Mouse (Mus musculus) embryonic facial prominence, embryonic 10.5 days (tissue): ENCODE data around the gene Sult5a1. TPM values are rescaled to one million over a fixed set of nuclear protein-coding genes. Genes with fewer than 3 reads are reported as not detected.
"Not testable (repeated sequence)": the region's sequence is repeated elsewhere in the genome, so short reads cannot be mapped to it uniquely, and the experiment has no call there.

Experiments
- DNase-seq: peaks from one replicate; pipeline ENCODE4 v3.0.0-alpha.2; 2017; ENCODE audit warnings: low spot score
- H3K27ac ChIP-seq: fragments of 300-500 bp; sonication (generic); replicated peaks from 2 replicates; pipeline ENCODE4 v1.5.1; 2016; ENCODE audit warnings: mild to moderate bottlenecking
- H3K27me3 ChIP-seq: fragments of 300-500 bp; sonication (generic); replicated peaks from 2 replicates; pipeline ENCODE4 v1.6.1; 2016; ENCODE audit warnings: low read depth, mild to moderate bottlenecking; ENCODE audit not compliant: poor library complexity, severe bottlenecking
- H3K36me3 ChIP-seq: fragments of 300-500 bp; sonication (generic); replicated peaks from 2 replicates; pipeline ENCODE4 v1.6.1; 2016; ENCODE audit warnings: mild to moderate bottlenecking, moderate library complexity
- H3K4me1 ChIP-seq: fragments of 300-500 bp; sonication (generic); 2 replicates; pipeline ENCODE4 v1.6.1; 2016
- H3K4me3 ChIP-seq: fragments of 300-500 bp; sonication (generic); 2 replicates; pipeline ENCODE4 v1.5.1; 2016; ENCODE audit warnings: mild to moderate bottlenecking, moderate library complexity
- H3K9me3 ChIP-seq: fragments of 300-500 bp; sonication (generic); 2 replicates; pipeline ENCODE4 v1.6.1; 2016; ENCODE audit warnings: mild to moderate bottlenecking
- WGBS: fragments of 180-500 bp; shearing (Covaris S2); methylation state at CpG from one replicate; pipeline ENCODE4 v1.1.7; 2016; 5-methylcytosine and 5-hydroxymethylcytosine counted together
- polyA plus RNA-seq: library from polyadenylated mRNA; unstranded; fragments of >200 nt; fragmentation: Nextera tagmentation; extraction: Ambion mirVana; gene quantifications from 2 replicates; pipeline ENCODE4 v1.2.1, GENCODE M21; 2016

Sult5a1 gene
- polyA plus RNA-seq = 8.2 and 8.5 TPM in 2 replicates

DNA sequence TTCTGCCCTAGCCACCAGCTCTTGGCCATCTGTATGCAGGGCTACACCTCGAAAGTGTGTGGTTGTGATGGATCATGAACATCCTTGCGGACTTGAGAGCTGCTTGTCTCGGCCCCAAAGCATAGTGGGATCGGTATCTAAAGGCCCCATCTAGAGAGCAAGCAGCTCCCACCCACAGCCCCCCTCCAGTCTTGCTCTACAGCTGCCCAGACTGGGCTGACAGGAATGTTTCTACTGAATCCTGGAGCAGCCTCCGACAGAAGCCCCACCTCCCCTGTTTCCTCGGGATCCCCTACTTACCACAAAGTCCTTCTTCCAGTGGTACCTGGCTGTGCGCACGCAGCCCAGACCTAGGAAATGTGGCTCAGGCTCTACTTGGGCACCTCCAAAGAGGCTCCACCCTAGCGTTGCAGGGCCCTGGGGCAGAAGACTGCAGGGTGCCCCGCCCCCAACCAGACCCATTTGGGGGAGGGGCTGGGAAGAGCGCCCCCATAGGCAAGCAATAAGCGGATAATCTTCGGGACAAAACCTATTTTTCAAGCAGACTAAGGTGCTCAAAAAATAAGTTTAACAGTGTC is at the start of gene Sult5a1:
Gene Sult5a1 (minus strand): TSS at position 428 of the 578 bp plus-strand sequence.
- DNase-seq = peak; percentile 48
- H3K4me3 ChIP-seq = peak within 1 kb of the TSS; percentile 47
- no peaks in the 10 kb centered on the region for H3K27me3 ChIP-seq
- no peaks in the 10 kb centered on the region for H3K36me3 ChIP-seq
- H3K9me3 ChIP-seq = no peaks in the 10 kb centered on the region
- H3K27ac ChIP-seq = peak within 1 kb of the TSS; percentile 72
- H3K4me1 ChIP-seq = peaks cover 28% of the 10 kb centered on the region
- WGBS = 26% methylated on average over 13 of the region's 13 CpGs

DNA sequence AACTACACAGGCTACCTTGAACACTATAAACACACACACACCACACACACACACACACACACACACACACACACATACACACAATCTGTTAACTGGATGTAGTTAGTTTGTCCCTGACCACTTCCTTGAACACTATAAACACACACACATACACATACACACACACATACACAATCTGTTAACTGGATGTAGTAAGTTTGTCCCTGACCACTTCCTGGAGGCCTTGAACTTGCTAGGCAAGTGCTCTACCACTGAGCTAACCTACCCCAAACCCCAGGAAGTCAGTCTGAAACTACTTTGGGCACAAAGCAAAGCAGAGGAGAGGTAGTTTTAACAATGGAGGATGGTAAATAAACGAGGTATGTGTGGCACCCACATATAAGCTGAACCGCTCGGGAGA is 45.5 kb upstream of the Sult5a1 start:
- Histone ChIP-seq H3K27me3 (no peaks in the 10 kb centered on the region), H3K4me1 (no peaks in the 10 kb centered on the region), H3K9me3 (no peaks in the 10 kb centered on the region), H3K27ac (no peak overlapping the region), H3K36me3 (peaks cover 48% of the 10 kb centered on the region), H3K4me3 (no peak overlapping the region)
- WGBS = 89% methylated on average over 3 of the region's 3 CpGs
- DNase-seq = no peak

DNA sequence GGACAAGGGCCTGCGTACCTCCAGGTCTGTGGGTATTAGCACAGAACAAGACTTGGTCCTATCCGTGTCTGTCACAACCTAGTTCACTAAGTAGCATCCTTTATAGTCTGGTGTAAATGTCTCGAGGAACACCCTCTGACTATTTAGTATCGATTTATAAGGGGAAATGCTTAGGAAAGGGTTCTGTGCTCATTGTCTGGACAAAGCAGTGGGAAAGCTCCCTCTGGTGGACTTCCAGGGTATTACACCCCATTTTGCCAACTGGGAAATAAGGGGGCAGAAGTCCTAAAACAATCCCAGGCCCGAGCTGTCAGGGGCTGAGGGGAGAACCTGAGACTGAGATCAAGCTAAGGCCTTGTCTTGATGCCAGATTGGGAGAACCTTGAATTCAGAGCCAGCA is 44.2 kb upstream of the Sult5a1 start:
- peak overlapping the region; percentile 14; the same call in 1 of the 2 replicates for H3K27ac ChIP-seq

GRCm38 (mm10) chr8:123199864-123200263 is 41.7 kb upstream of the Sult5a1 start:
- no peak overlapping the region for H3K4me3 ChIP-seq
- H3K9me3 ChIP-seq = no peaks in the 10 kb centered on the region
- H3K36me3 ChIP-seq = peaks cover 14% of the 10 kb centered on the region
- DNase-seq = no peak
- no peak overlapping the region for H3K27ac ChIP-seq
- WGBS = 82% methylated on average over 14 of the region's 14 CpGs
- H3K4me1 ChIP-seq = no peaks in the 10 kb centered on the region
- no peaks in the 10 kb centered on the region for H3K27me3 ChIP-seq

More for the DNA sequence above, 44.2 kb upstream of the Sult5a1 start:
- H3K4me1 ChIP-seq = no peaks in the 10 kb centered on the region
- no peak overlapping the region for H3K4me3 ChIP-seq
- WGBS = 36% methylated on average over 5 of the region's 5 CpGs
- no peaks in the 10 kb centered on the region for H3K9me3 ChIP-seq
- DNase-seq = peak; percentile 84
- peaks cover 35% of the 10 kb centered on the region for H3K36me3 ChIP-seq
- H3K27me3 ChIP-seq = no peaks in the 10 kb centered on the region

DNA sequence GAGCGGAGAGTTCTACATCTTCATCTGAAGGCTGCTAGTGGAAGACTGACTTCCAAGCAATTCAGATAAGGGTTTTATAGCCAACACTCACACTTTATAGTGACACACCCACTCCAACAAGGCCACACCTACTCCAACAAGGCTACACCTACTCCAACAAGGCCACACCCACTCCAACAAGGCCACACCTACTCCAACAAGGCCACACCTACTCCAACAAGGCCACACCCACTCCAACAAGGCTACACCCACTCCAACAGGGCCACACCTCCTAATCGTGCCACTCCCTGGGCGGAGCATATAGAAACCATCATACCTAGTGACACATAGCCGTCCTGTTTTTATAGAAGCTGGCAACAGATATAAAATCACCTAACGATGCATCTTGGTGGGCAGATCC is 38.9 kb upstream of the Sult5a1 start:
- H3K27me3 ChIP-seq, H3K4me1 ChIP-seq, H3K4me3 ChIP-seq, H3K36me3 ChIP-seq, DNase-seq, H3K9me3 ChIP-seq, H3K27ac ChIP-seq: not testable (repeated sequence)
- WGBS = 79% methylated on average over 5 of the region's 5 CpGs

DNA sequence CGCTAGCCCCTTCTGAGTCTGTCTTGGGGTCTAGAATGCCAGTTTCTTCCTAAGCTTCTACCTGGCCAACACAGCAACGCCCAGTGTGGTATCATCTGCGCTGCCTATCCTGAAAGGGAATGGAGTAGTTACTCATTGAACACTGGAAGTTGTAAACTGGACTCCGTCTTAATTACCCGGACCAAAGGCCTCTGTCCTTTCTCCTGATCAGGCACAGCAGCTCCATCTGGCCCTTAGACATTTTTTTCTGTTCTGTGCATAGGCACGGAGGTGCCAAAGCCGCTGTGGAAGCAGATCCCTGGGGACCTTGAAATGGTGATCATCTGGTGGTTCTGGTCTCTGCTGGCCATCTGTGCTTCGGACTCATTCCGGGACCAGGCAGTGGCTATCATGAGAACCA is 35.7 kb upstream of the Sult5a1 start:
- peaks cover 11% of the 10 kb centered on the region for H3K4me1 ChIP-seq
- WGBS = 90% methylated on average over 9 of the region's 9 CpGs
- H3K4me3 ChIP-seq = no peak overlapping the region
- DNase-seq = no peak
- no peaks in the 10 kb centered on the region for H3K36me3 ChIP-seq
- H3K9me3 ChIP-seq = no peaks in the 10 kb centered on the region
- H3K27me3 ChIP-seq = no peaks in the 10 kb centered on the region
- no peak overlapping the region for H3K27ac ChIP-seq

- Histone ChIP-seq H3K27ac (no peak overlapping the region), H3K9me3 (no peaks in the 10 kb centered on the region), H3K27me3 (0 out of 2 replicates have a peak, but pooled peaks cover 1% of the 10 kb centered on the region), H3K36me3 (no peaks in the 10 kb centered on the region), H3K4me1 (peaks cover 30% of the 10 kb centered on the region), H3K4me3 (no peak overlapping the region)
- 64% methylated on average over 8 of the region's 8 CpGs for WGBS
- no peak for DNase-seq
Observed at GRCm38 (mm10) chr8:123191908-123192307, 33.8 kb upstream of the Sult5a1 start.

DNA sequence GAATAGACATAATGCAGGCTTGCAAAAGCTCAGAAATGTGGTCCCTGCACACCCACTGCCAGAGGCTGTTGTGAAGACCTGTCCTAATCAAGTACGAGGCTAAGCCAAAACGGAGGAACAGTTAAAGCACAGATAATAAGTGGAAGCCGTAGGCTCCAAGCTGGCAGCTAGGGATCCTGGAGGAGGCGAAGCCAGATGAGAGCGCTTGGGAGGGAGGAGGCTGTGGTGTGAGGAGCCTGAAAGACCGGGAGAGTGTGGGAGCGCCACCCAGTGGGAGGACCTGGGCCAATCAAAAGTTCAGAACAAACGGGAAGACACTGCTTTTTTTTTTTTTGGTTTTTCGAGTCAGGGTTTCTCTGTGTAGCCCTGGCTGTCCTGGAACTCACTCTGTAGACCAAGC is 32.6 kb upstream of the Sult5a1 start:
- H3K27me3 ChIP-seq = 0 out of 2 replicates have a peak, but pooled peaks cover 4% of the 10 kb centered on the region
- no peaks in the 10 kb centered on the region for H3K9me3 ChIP-seq
- no peaks in the 10 kb centered on the region for H3K36me3 ChIP-seq
- WGBS = 3% methylated on average over 9 of the region's 9 CpGs
- peaks cover 42% of the 10 kb centered on the region for H3K4me1 ChIP-seq
- H3K4me3 ChIP-seq = peak overlapping the region; percentile 4; the same call in 1 of the 2 replicates
- 0 out of 2 replicates have a peak overlapping the region, but pooled peaks have one; percentile 59 for H3K27ac ChIP-seq
- peak; percentile 87 for DNase-seq

GRCm38 (mm10) chr8:123188841-123189240 is 30.7 kb upstream of the Sult5a1 start:
- Histone ChIP-seq H3K9me3 (no peaks in the 10 kb centered on the region), H3K36me3 (no peaks in the 10 kb centered on the region), H3K4me1 (peaks cover 60% of the 10 kb centered on the region), H3K27me3 (0 out of 2 replicates have a peak, but pooled peaks cover 4% of the 10 kb centered on the region), H3K27ac (no peak overlapping the region; the same call in 1 of the 2 replicates), H3K4me3 (no peak overlapping the region)
- DNase-seq = no peak
- 84% methylated on average over 7 of the region's 7 CpGs for WGBS

DNA sequence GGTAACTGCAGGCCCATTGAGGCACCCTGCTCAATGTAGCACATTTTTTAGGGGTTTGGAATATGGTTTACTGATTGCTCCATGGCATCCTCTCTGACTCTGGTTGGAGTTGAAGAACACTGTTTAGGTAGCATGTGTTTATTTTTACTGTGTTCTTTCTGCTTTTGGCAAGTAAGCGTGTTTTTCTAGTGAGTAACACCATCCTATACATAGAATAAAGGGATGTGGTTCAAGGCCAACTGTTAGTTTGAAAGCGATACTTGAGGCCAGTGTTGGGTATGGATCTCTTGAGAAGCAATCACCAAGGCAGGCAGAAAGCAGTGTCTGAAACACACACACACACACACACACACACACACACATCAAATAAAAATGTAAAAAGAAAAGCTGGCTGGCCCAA is 29.9 kb upstream of the Sult5a1 start:
- Histone ChIP-seq H3K4me3 (no peak overlapping the region), H3K27me3 (0 out of 2 replicates have a peak, but pooled peaks cover 4% of the 10 kb centered on the region), H3K4me1 (peaks cover 67% of the 10 kb centered on the region), H3K27ac (0 out of 2 replicates have a peak overlapping the region, but pooled peaks have one; percentile 48), H3K9me3 (no peaks in the 10 kb centered on the region), H3K36me3 (no peaks in the 10 kb centered on the region)
- no peak for DNase-seq
- 82% methylated on average over 2 of the region's 2 CpGs for WGBS

GRCm38 (mm10) chr8:123185566-123186409 is 27.7 kb upstream of the Sult5a1 start, which contains the start of gene Dpep1:
Gene Dpep1 (plus strand): TSS chr8:123186242.
- 0 out of 2 replicates have a peak, but pooled peaks cover 4% of the 10 kb centered on the region for H3K27me3 ChIP-seq
- peak; percentile 86 for DNase-seq
- peak within 1 kb of the TSS; percentile 81 for H3K27ac ChIP-seq
- WGBS = 24% methylated on average over 19 of the region's 19 CpGs
- peak within 1 kb of the TSS; percentile 37 for H3K4me3 ChIP-seq
- no peaks in the 10 kb centered on the region for H3K36me3 ChIP-seq
- peaks cover 75% of the 10 kb centered on the region for H3K4me1 ChIP-seq
- no peaks in the 10 kb centered on the region for H3K9me3 ChIP-seq

DNA sequence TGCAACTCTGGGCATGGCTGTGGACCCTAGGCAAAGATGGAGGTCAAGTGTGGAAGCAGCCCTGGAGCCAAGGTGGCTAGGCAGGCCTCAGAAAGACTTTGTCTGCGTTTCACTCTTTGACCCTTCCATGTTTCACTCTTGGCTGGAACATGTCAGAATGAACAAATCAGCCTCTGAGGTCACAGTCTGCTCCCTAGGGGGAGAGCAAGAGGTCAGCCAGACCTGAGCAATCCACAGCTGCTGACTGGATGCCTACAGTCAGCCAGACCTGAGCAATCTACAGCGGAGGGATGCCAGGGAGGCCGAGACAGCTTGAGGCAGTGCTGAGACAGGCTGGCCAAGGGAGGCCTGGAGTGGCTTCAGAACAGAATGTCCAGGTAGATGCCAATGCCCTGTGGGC is 23.3 kb upstream of the Sult5a1 start:
- H3K36me3 ChIP-seq = no peaks in the 10 kb centered on the region
- peak overlapping the region; percentile 52 for H3K27ac ChIP-seq
- H3K4me3 ChIP-seq = no peak overlapping the region
- DNase-seq = peak; percentile 78
- peaks cover 31% of the 10 kb centered on the region for H3K9me3 ChIP-seq
- no peaks in the 10 kb centered on the region for H3K27me3 ChIP-seq
- peaks cover 47% of the 10 kb centered on the region for H3K4me1 ChIP-seq
- WGBS = 57% methylated on average over 3 of the region's 3 CpGs
